Mouse (Mus musculus) neural tube, embryonic 14.5 days (tissue): Measurements from ENCODE around the gene Sem1. TPM values are rescaled to one million over a fixed set of nuclear protein-coding genes. Genes with fewer than 3 reads are reported as not detected.

Experiments used
- ATAC-seq: fragments of 200-750 bp; cut with Nextera tagmentation; 2 replicates; pipeline ENCODE4 v1.8.0; 2017; ENCODE audit warnings: low read depth, mild to moderate bottlenecking, moderate TSS enrichment, moderate library complexity
- H3K27ac ChIP-seq: fragments of 300-500 bp; sonication (generic); 2 replicates; pipeline ENCODE4 v1.5.1; 2014; ENCODE audit warnings: low read depth, mild to moderate bottlenecking, control low read depth, low read length, moderate library complexity, mixed read lengths
- H3K27me3 ChIP-seq: fragments of 300-500 bp; sonication (generic); 2 replicates; pipeline ENCODE4 v1.6.1; 2014; ENCODE audit warnings: low read length; ENCODE audit not compliant: control insufficient read depth, insufficient read depth
- H3K36me3 ChIP-seq: fragments of 300-500 bp; sonication (generic); 2 replicates; pipeline ENCODE4 v1.6.1; 2014; ENCODE audit warnings: low read length, mixed read lengths; ENCODE audit not compliant: control insufficient read depth, insufficient read depth
- H3K4me1 ChIP-seq: fragments of 300-500 bp; sonication (generic); 2 replicates; pipeline ENCODE4 v1.6.1; 2014; ENCODE audit warnings: low read length; ENCODE audit not compliant: control insufficient read depth, insufficient read depth
- H3K4me2 ChIP-seq: fragments of 300-500 bp; sonication (generic); 2 replicates; pipeline ENCODE4 v1.6.1; 2014; ENCODE audit warnings: mild to moderate bottlenecking, low read depth, low read length, control low read depth
- H3K4me3 ChIP-seq: fragments of 300-500 bp; sonication (generic); 2 replicates; pipeline ENCODE4 v1.5.1; 2014; ENCODE audit warnings: low read depth, low read length, control low read depth, mixed read lengths
- H3K9ac ChIP-seq: fragments of 300-500 bp; sonication (generic); replicated peaks from 2 replicates; pipeline ENCODE4 v1.6.1; 2014; ENCODE audit warnings: low read depth, mild to moderate bottlenecking, control low read depth, low read length, mixed read lengths
- H3K9me3 ChIP-seq: fragments of 300-500 bp; sonication (generic); 2 replicates; pipeline ENCODE4 v1.6.1; 2016; ENCODE audit warnings: low read length; ENCODE audit not compliant: control insufficient read depth
- WGBS: fragments of 180-500 bp; shearing (Covaris S2); extraction: QIAGEN DNeasy Blood & Tissue Kit; methylation state at CpG from one replicate; pipeline ENCODE4 v1.1.7; 2014; 5-methylcytosine and 5-hydroxymethylcytosine counted together
- polyA plus RNA-seq: library from polyadenylated mRNA; unstranded; fragments of >200 nt; fragmentation: Nextera tagmentation; extraction: Ambion mirVana; gene quantifications from 2 replicates; pipeline ENCODE4 v1.2.1, GENCODE M21; 2014

Gene Sem1
- polyA plus RNA-seq: 139 and 144 TPM in 2 replicates

- no peaks in the 10 kb centered on the region for H3K36me3 ChIP-seq
- H3K27ac ChIP-seq: peak within 1 kb of the TSS; percentile 85
- no peaks in the 10 kb centered on the region for H3K27me3 ChIP-seq
- peak; percentile 99 for ATAC-seq
- peak within 1 kb of the TSS; percentile 93 for H3K9ac ChIP-seq
- peak within 1 kb of the TSS; percentile 91 for H3K4me3 ChIP-seq
- H3K4me1 ChIP-seq: peaks cover 13% of the 10 kb centered on the region; the same call in 1 of the 2 replicates
- no peaks in the 10 kb centered on the region for H3K9me3 ChIP-seq
- H3K4me2 ChIP-seq: peak within 1 kb of the TSS; percentile 64
- 2% methylated on average over 51 of the region's 59 CpGs for WGBS
Observed at GRCm38 (mm10) chr6:6578304-6579149, at the start of gene Sem1. TSS of gene Sem1 (minus strand) at chr6:6578663.

DNA sequence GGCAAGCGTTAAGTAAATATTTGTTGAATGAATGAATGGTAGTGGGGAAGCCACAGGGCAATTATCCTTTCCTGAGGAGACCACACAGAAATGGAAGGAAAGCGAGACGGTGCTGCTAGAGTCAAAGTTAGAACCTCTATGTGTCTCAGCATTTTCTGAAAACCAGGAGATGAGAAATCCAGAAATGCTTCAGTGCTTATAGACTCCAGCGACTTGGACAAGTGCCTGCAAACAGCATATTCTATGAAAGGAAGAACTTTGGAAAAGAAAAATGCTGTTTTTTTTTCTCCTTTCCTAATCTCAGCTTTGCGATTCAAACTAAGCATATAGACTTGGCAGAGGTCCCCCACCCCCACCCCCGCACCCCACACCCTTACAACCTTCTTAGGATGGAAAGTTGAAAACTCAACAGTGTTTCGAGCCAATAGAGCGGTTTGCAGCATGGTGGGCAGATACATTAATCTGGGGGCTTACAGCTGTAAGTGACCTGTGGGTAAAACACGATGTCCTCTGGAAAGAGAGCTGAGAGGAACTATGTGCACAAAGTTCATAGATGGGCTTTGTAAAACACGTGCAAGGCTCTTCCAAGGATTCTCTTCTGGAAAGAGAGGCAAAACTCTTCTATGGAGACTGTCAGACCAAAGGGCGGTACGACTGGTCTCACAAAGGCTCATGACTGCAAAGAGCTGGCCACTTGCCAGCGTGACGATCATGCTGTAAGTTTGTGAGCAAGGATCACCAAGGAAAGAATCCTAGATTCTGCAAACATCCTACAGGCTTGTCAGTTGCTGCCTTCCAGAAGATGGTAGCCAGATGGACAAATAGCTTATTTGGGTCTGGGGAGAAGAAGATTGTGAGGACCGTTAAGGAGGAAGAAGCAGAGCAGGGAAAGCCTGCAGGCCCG, 44.6 kb upstream of the Sem1 start:
- H3K4me1 ChIP-seq: no peaks in the 10 kb centered on the region
- no peak overlapping the region for H3K27ac ChIP-seq
- 63% methylated on average over 16 of the region's 16 CpGs for WGBS
- H3K9me3 ChIP-seq: no peaks in the 10 kb centered on the region
- H3K4me2 ChIP-seq: no peak overlapping the region
- H3K9ac ChIP-seq: no peak overlapping the region
- no peak for ATAC-seq
- no peaks in the 10 kb centered on the region for H3K36me3 ChIP-seq
- H3K27me3 ChIP-seq: no peaks in the 10 kb centered on the region
- no peak overlapping the region for H3K4me3 ChIP-seq

GRCm38 (mm10) chr6:6603561-6604544, 25.4 kb upstream of the Sem1 start:
- H3K36me3 ChIP-seq: no peaks in the 10 kb centered on the region
- no peaks in the 10 kb centered on the region for H3K9me3 ChIP-seq
- WGBS: 48% methylated on average over 8 of the region's 8 CpGs
- no peak overlapping the region for H3K9ac ChIP-seq
- no peaks in the 10 kb centered on the region for H3K4me1 ChIP-seq
- no peaks in the 10 kb centered on the region for H3K27me3 ChIP-seq
- H3K27ac ChIP-seq: no peak overlapping the region
- ATAC-seq: peak; percentile 79
- no peak overlapping the region; the same call in 1 of the 2 replicates for H3K4me2 ChIP-seq
- H3K4me3 ChIP-seq: no peak overlapping the region

GRCm38 (mm10) chr6:6586313-6586712, 7.8 kb upstream of the Sem1 start:
- Histone ChIP-seq H3K36me3 (no peaks in the 10 kb centered on the region), H3K9ac (no peak overlapping the region), H3K4me2 (no peak overlapping the region), H3K9me3 (no peaks in the 10 kb centered on the region), H3K27me3 (no peaks in the 10 kb centered on the region), H3K4me3 (no peak overlapping the region), H3K4me1 (no peaks in the 10 kb centered on the region), H3K27ac (no peak overlapping the region)
- 88% methylated on average over 2 of the region's 2 CpGs for WGBS
- no peak for ATAC-seq

GRCm38 (mm10) chr6:6581849-6582248, 3.4 kb upstream of the Sem1 start:
- no peaks in the 10 kb centered on the region for H3K27me3 ChIP-seq
- H3K36me3 ChIP-seq: no peaks in the 10 kb centered on the region
- no peak overlapping the region for H3K9ac ChIP-seq
- no peak for ATAC-seq
- H3K4me3 ChIP-seq: no peak overlapping the region
- WGBS: 80% methylated on average over 2 of the region's 2 CpGs
- H3K27ac ChIP-seq: no peak overlapping the region
- no peak overlapping the region for H3K4me2 ChIP-seq
- no peaks in the 10 kb centered on the region for H3K9me3 ChIP-seq
- peaks cover 10% of the 10 kb centered on the region; the same call in 1 of the 2 replicates for H3K4me1 ChIP-seq

DNA sequence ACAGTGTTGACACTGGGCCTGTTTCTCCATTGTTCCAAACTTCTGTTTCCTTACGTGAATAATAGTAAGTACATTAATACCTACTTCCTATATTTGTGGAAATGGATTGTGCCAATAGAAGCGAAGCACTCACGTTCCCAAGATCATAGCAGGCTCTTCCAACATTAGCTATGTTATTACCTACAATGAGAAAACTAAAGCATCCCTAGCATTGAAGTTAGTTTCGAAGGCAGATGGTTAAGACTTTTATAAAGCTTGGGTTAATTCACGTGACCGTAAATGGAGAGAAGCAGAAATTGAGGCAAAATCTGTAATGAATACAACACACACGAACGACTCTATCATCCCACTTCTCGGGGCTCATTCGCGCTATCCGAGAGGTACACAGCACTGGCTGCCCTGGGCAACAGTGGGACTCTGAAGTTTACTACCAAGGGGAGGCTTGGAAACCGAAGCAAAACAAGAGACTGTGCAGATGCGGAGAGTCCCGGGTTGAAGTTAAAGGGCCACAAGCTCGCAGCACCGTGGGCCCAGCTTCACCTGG, 650 bp downstream of the Sem1 start:
- ATAC-seq: peak; percentile 67
- no peaks in the 10 kb centered on the region for H3K27me3 ChIP-seq
- WGBS: 4% methylated on average over 17 of the region's 17 CpGs

DNA sequence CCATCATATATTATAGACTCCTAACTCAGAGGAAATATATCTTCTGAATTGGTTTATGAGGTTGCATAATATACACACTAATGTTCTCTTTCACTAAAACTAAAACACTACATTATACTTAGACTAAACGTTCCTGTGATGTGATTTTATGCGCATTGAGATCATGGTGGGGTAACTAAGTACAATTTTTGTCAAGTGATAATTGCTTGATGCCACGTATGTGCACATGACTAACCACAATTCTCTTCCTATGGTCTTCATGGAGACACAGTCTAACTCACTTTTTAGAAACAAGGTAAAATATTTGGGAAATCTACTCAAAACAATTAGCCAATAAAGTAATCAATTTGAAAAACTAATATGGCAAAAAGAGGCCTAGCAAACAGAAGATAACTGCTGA, 1.2 kb downstream of the Sem1 start:
- peak overlapping the region; percentile 91 for H3K4me3 ChIP-seq
- no peaks in the 10 kb centered on the region for H3K9me3 ChIP-seq
- 66% methylated on average over 3 of the region's 3 CpGs for WGBS
- peaks cover 13% of the 10 kb centered on the region; the same call in 1 of the 2 replicates for H3K4me1 ChIP-seq
- peak overlapping the region; percentile 64 for H3K4me2 ChIP-seq
- ATAC-seq: no peak
- no peak overlapping the region for H3K9ac ChIP-seq
- no peaks in the 10 kb centered on the region for H3K36me3 ChIP-seq
- H3K27me3 ChIP-seq: no peaks in the 10 kb centered on the region
- no peak overlapping the region for H3K27ac ChIP-seq

More for the DNA sequence above, 650 bp downstream of the Sem1 start:
- H3K4me3 ChIP-seq: peak overlapping the region; percentile 91
- H3K27ac ChIP-seq: peak overlapping the region; percentile 85
- H3K4me2 ChIP-seq: peak overlapping the region; percentile 64
- no peaks in the 10 kb centered on the region for H3K9me3 ChIP-seq
- peak overlapping the region; percentile 93 for H3K9ac ChIP-seq
- H3K4me1 ChIP-seq: peaks cover 13% of the 10 kb centered on the region; the same call in 1 of the 2 replicates
- H3K36me3 ChIP-seq: no peaks in the 10 kb centered on the region

- WGBS: 89% methylated on average over 4 of the region's 4 CpGs
- no peak overlapping the region for H3K4me3 ChIP-seq
- no peak for ATAC-seq
- no peak overlapping the region for H3K9ac ChIP-seq
- no peaks in the 10 kb centered on the region for H3K36me3 ChIP-seq
- H3K4me1 ChIP-seq: peaks cover 13% of the 10 kb centered on the region; the same call in 1 of the 2 replicates
- H3K4me2 ChIP-seq: no peak overlapping the region
- no peak overlapping the region for H3K27ac ChIP-seq
- no peaks in the 10 kb centered on the region for H3K9me3 ChIP-seq
- H3K27me3 ChIP-seq: no peaks in the 10 kb centered on the region
Observed at GRCm38 (mm10) chr6:6575796-6576195, 2.7 kb downstream of the Sem1 start.
